Mouse (Mus musculus) G1E (cell line): ENCODE measurements around the gene Dapk1.

ENCODE experiments used
- CTCF ChIP-seq: IDR thresholded peaks from 2 replicates; pipeline ENCODE4 v1.5.1; 2012; ENCODE audit warnings: low read depth, low read length, inconsistent platforms, mixed read lengths
- GATA1 ChIP-seq: IDR thresholded peaks from 2 replicates; pipeline ENCODE4 v1.6.1; 2012; ENCODE audit warnings: borderline replicate concordance, low read length, inconsistent platforms, mixed read lengths
- GATA2 ChIP-seq: IDR thresholded peaks from 2 replicates; pipeline ENCODE4 v1.6.1; 2012; ENCODE audit warnings: low read depth, low read length, inconsistent platforms, borderline replicate concordance
- POLR2AphosphoS5 ChIP-seq: IDR thresholded peaks from 2 replicates; pipeline ENCODE4 v1.6.1; 2012; ENCODE audit warnings: low read depth, low read length, inconsistent platforms; ENCODE audit not compliant: insufficient replicate concordance
- TAL1 ChIP-seq: conservative IDR thresholded peaks from 2 replicates; pipeline ENCODE4 v1.6.1; 2012; ENCODE audit warnings: low read depth, low read length, inconsistent platforms, mixed read lengths

- TF ChIP-seq CTCF: no peak
- TF ChIP-seq TAL1: no peak
- TF ChIP-seq POLR2AphosphoS5: no peak
- no peak for TF ChIP-seq GATA1
- TF ChIP-seq GATA2: no peak
Observed at GRCm38 (mm10) chr13:60601436-60602415, at the start of gene Dapk1.
